Mouse (Mus musculus): ENCODE results near the gene St6galnac3. TPM values are rescaled to one million over a fixed set of nuclear protein-coding genes. Genes with fewer than 3 reads are reported as not detected.
A peak's percentile ranks its signal among the peaks of the same experiment; 100 is the strongest.

Gene St6galnac3
- polyA plus RNA-seq, 1 experiment from 2014 or later: 23.2 TPM

DNA sequence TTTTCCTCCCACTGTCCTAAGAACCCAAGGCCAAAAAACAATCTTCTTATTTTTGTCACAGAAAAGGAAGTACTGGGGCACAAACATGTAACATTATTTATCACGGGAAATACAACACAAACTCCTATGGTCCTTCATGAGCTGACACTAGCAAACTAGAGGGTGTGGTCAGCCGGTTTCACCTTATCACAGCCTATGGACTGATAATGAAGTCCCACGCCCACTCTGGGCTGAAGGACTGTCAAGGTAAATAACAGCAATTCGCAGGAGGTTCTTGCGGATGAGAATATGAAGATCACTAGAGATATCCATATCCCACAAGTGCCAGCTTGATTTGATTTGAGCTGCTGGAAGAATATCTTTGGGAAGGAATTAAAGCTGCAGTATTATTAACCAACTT lies 446.7 kb downstream of the St6galnac3 start:
- WGBS: 85% methylated on average over 5 of the region's 5 CpGs

DNA sequence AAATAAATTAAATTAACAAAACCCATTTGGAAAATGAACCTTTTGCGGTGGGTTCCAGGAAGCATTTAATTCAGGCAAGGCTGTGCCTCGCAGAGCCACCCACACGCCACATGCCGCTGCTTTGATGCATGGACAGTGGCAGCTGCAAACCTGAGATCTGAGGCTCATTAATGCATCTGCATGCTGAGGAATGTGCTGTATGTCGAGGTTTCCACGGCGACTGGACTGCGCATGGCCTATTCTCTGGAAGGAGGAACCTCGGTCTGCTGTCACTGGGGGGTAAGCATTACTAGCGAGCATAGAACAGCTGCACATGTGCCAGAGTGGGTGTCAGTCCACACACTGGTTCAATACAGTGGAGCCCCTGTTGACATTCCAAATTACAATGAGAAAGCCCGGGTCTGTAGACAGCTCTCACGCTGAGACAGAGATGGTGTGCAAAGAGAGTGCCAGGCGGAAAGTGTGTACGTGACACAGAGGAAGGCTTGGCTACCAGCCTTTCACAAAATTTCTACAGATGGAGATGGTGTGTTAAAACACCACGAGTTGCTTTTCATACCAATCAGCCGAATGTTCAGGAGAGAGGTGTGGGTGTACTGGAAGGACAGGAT lies 447.5 kb downstream of the St6galnac3 start:
- Histone ChIP-seq H3K4me2 (ENCODE audit: low read length) (peak overlapping the region; percentile 42), H3K27me3 (replicated peaks; ENCODE audit: control insufficient read depth, insufficient read depth, low read length) (no peaks in the 10 kb centered on the region), H3K36me3 (ENCODE audit: control insufficient read depth, insufficient read depth, low read length) (no peaks in the 10 kb centered on the region), H3K4me1 (ENCODE audit: control insufficient read depth, insufficient read depth, low read length) (peaks cover 25% of the 10 kb centered on the region), H3K4me3 (ENCODE audit: low read depth, low read length) (no peak overlapping the region), H3K9ac (ENCODE audit: low read length) (peak overlapping the region; percentile 10; the same call in 1 of the 2 replicates), H3K9me3 (replicated peaks; ENCODE audit: control insufficient read depth, low read length) (peaks cover 11% of the 10 kb centered on the region), H3K27ac (ENCODE audit: low read depth, low read length) (peak overlapping the region; percentile 63)
- WGBS: 4% methylated on average over 16 of the region's 16 CpGs
- ATAC-seq: peak; percentile 81
- DNase-seq (ENCODE audit: low spot score): peak; percentile 79

More for the DNA sequence above, 446.7 kb downstream of the St6galnac3 start:
- DNase-seq (ENCODE audit: low spot score) (no peak), ATAC-seq (no peak)
- Histone ChIP-seq H3K9ac (ENCODE audit: low read length) (no peak overlapping the region), H3K27ac (ENCODE audit: low read depth, low read length) (no peak overlapping the region), H3K4me3 (ENCODE audit: low read depth, low read length) (no peak overlapping the region), H3K9me3 (replicated peaks; ENCODE audit: control insufficient read depth, low read length) (peaks cover 11% of the 10 kb centered on the region), H3K36me3 (ENCODE audit: control insufficient read depth, insufficient read depth, low read length) (no peaks in the 10 kb centered on the region), H3K4me1 (ENCODE audit: control insufficient read depth, insufficient read depth, low read length) (peaks cover 25% of the 10 kb centered on the region), H3K27me3 (replicated peaks; ENCODE audit: control insufficient read depth, insufficient read depth, low read length) (no peaks in the 10 kb centered on the region), H3K4me2 (ENCODE audit: low read length) (no peak overlapping the region)

DNA sequence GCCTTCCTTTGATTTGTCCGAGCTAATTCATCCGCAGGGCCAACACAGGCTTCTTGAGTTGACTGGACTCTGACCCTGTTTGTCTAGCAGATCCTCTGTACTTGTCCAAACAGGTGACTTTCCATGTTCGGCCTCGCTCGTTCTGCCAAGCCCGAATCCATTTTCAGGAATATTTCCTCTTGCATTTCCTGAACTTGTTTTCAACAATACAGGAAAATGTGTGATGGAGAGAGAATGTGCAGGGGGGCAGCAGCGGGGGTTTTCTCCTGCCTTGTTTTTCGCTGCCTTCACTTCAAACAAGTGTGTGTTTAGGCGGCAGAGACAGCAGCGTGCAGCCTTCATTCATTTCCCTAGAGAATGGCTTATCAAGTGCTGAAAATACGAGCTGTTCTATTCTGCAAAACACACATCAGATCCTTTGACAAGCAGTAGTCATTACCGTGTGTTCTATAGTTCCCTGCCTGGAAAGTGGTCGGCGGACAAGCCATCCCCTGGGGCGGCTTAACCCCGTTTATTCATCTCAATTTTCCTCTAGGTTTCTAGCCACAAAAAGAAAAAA lies 448.1 kb downstream of the St6galnac3 start:
- Histone ChIP-seq H3K36me3 (ENCODE audit: control insufficient read depth, insufficient read depth, low read length) (no peaks in the 10 kb centered on the region), H3K4me3 (ENCODE audit: low read depth, low read length) (no peak overlapping the region), H3K4me1 (ENCODE audit: control insufficient read depth, insufficient read depth, low read length) (peaks cover 22% of the 10 kb centered on the region), H3K27ac (ENCODE audit: low read depth, low read length) (peak overlapping the region; percentile 63), H3K9me3 (replicated peaks; ENCODE audit: control insufficient read depth, low read length) (peaks cover 11% of the 10 kb centered on the region), H3K27me3 (replicated peaks; ENCODE audit: control insufficient read depth, insufficient read depth, low read length) (no peaks in the 10 kb centered on the region), H3K9ac (ENCODE audit: low read length) (peak overlapping the region; percentile 10; the same call in 1 of the 2 replicates), H3K4me2 (ENCODE audit: low read length) (peak overlapping the region; percentile 42)
- DNase-seq (ENCODE audit: low spot score): peak; percentile 63
- 10% methylated on average over 16 of the region's 16 CpGs for WGBS
- ATAC-seq: peak; percentile 58

GRCm38 (mm10) chr3:153276101-153276829 lies 448.7 kb downstream of the St6galnac3 start:
- Histone ChIP-seq H3K9ac (ENCODE audit: low read length) (peak overlapping the region; percentile 10; the same call in 1 of the 2 replicates), H3K4me2 (ENCODE audit: low read length) (peak overlapping the region; percentile 42), H3K27ac (ENCODE audit: low read depth, low read length) (peak overlapping the region; percentile 63)

DNA sequence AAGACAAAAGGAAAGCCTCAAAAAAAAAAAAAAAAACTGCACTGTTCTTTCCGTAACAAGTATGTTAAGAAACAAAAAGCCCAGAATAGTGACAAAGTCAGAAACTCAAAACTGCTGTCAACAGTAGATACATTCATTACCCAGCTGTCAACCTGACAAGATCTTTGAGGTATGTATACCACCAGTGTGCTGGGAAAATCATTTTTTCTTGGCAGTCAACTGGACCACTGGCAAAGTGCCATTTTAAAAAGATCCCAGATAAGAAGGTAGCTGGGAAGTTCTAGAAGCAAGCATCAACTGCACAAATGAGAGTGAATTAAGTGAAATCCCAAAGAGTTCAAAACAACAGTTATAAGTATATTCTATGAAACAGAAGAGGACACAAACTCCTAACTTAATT lies 452.7 kb downstream of the St6galnac3 start:
- H3K27ac ChIP-seq (ENCODE audit: low read depth, low read length): no peak overlapping the region
- H3K4me2 ChIP-seq (ENCODE audit: low read length): no peak overlapping the region
- H3K9ac ChIP-seq (ENCODE audit: low read length): no peak overlapping the region
- DNase-seq (ENCODE audit: low spot score): no peak
- peaks cover 11% of the 10 kb centered on the region for H3K9me3 ChIP-seq (replicated peaks; ENCODE audit: control insufficient read depth, low read length)
- WGBS: 90% methylated on average over 1 of the region's 1 CpGs
- H3K4me1 ChIP-seq (ENCODE audit: control insufficient read depth, insufficient read depth, low read length): peaks cover 12% of the 10 kb centered on the region
- H3K27me3 ChIP-seq (replicated peaks; ENCODE audit: control insufficient read depth, insufficient read depth, low read length): no peaks in the 10 kb centered on the region
- no peak for ATAC-seq
- no peaks in the 10 kb centered on the region for H3K36me3 ChIP-seq (ENCODE audit: control insufficient read depth, insufficient read depth, low read length)
- H3K4me3 ChIP-seq (ENCODE audit: low read depth, low read length): no peak overlapping the region

More at GRCm38 (mm10) chr3:153276101-153276829, 448.7 kb downstream of the St6galnac3 start:
- H3K27me3 ChIP-seq (replicated peaks; ENCODE audit: control insufficient read depth, insufficient read depth, low read length): no peaks in the 10 kb centered on the region
- 45% methylated on average over 8 of the region's 8 CpGs for WGBS
- H3K4me3 ChIP-seq (ENCODE audit: low read depth, low read length): no peak overlapping the region
- H3K9me3 ChIP-seq (replicated peaks; ENCODE audit: control insufficient read depth, low read length): peaks cover 11% of the 10 kb centered on the region
- H3K36me3 ChIP-seq (ENCODE audit: control insufficient read depth, insufficient read depth, low read length): no peaks in the 10 kb centered on the region
- peaks cover 20% of the 10 kb centered on the region for H3K4me1 ChIP-seq (ENCODE audit: control insufficient read depth, insufficient read depth, low read length)
- DNase-seq (ENCODE audit: low spot score) (no peak), ATAC-seq (no peak)

- Histone ChIP-seq H3K36me3 (ENCODE audit: control insufficient read depth, insufficient read depth, low read length) (no peaks in the 10 kb centered on the region), H3K4me1 (ENCODE audit: control insufficient read depth, insufficient read depth, low read length) (no peaks in the 10 kb centered on the region), H3K27me3 (replicated peaks; ENCODE audit: control insufficient read depth, insufficient read depth, low read length) (no peaks in the 10 kb centered on the region), H3K4me2 (ENCODE audit: low read length) (no peak overlapping the region), H3K4me3 (ENCODE audit: low read depth, low read length) (no peak overlapping the region), H3K9ac (ENCODE audit: low read length) (no peak overlapping the region), H3K9me3 (replicated peaks; ENCODE audit: control insufficient read depth, low read length) (no peaks in the 10 kb centered on the region), H3K27ac (ENCODE audit: low read depth, low read length) (no peak overlapping the region)
- no peak for ATAC-seq
- WGBS: 76% methylated on average over 8 of the region's 8 CpGs
- DNase-seq (ENCODE audit: low spot score): no peak
Observed at GRCm38 (mm10) chr3:153267397-153267796, 457.6 kb downstream of the St6galnac3 start.

GRCm38 (mm10) chr3:153261985-153262384 lies 463.0 kb downstream of the St6galnac3 start:
- WGBS: 81% methylated on average over 5 of the region's 5 CpGs
- no peak for DNase-seq (ENCODE audit: low spot score)
- no peak overlapping the region for H3K4me2 ChIP-seq (ENCODE audit: low read length)
- no peaks in the 10 kb centered on the region for H3K9me3 ChIP-seq (replicated peaks; ENCODE audit: control insufficient read depth, low read length)
- H3K27me3 ChIP-seq (replicated peaks; ENCODE audit: control insufficient read depth, insufficient read depth, low read length): no peaks in the 10 kb centered on the region
- peaks cover 14% of the 10 kb centered on the region for H3K4me1 ChIP-seq (ENCODE audit: control insufficient read depth, insufficient read depth, low read length)
- no peak overlapping the region for H3K9ac ChIP-seq (ENCODE audit: low read length)
- no peak overlapping the region for H3K27ac ChIP-seq (ENCODE audit: low read depth, low read length)
- H3K36me3 ChIP-seq (ENCODE audit: control insufficient read depth, insufficient read depth, low read length): no peaks in the 10 kb centered on the region
- H3K4me3 ChIP-seq (ENCODE audit: low read depth, low read length): no peak overlapping the region
- no peak for ATAC-seq

GRCm38 (mm10) chr3:153260225-153260933 lies 464.6 kb downstream of the St6galnac3 start:
- DNase-seq (ENCODE audit: low spot score): no peak
- Histone ChIP-seq H3K36me3 (ENCODE audit: control insufficient read depth, insufficient read depth, low read length) (no peaks in the 10 kb centered on the region), H3K4me2 (ENCODE audit: low read length) (no peak overlapping the region), H3K27ac (ENCODE audit: low read depth, low read length) (no peak overlapping the region), H3K27me3 (replicated peaks; ENCODE audit: control insufficient read depth, insufficient read depth, low read length) (no peaks in the 10 kb centered on the region), H3K4me3 (ENCODE audit: low read depth, low read length) (no peak overlapping the region), H3K9me3 (replicated peaks; ENCODE audit: control insufficient read depth, low read length) (no peaks in the 10 kb centered on the region), H3K4me1 (ENCODE audit: control insufficient read depth, insufficient read depth, low read length) (peaks cover 14% of the 10 kb centered on the region), H3K9ac (ENCODE audit: low read length) (no peak overlapping the region)
- WGBS: 62% methylated on average over 7 of the region's 7 CpGs
- ATAC-seq: no peak

All from forebrain, embryonic 14.5 days (tissue).